Mouse (Mus musculus) lung, adult 2 months (tissue): ENCODE measurements at regions not wholly inside any gene's neighbourhood (a gene's known extent, or its start where the extent isn't known, plus 50 kb on each side); places are given as distances from the start of the nearest gene placed in this dataset.

Experiments
- CTCF ChIP-seq: fragments of 200-500 bp; IDR thresholded peaks from 2 replicates; pipeline ENCODE4 v1.5.1; 2011; ENCODE audit warnings: mild to moderate bottlenecking, low read length, control low read depth; ENCODE audit not compliant: insufficient read depth
- POLR2A ChIP-seq: fragments of 200-500 bp; IDR thresholded peaks from 2 replicates; pipeline ENCODE4 v1.6.1; 2011; ENCODE audit warnings: low read depth, mild to moderate bottlenecking, control low read depth, low read length, borderline replicate concordance; ENCODE audit errors: extremely low read depth

GRCm38 (mm10) chr8:35289018-35289417, 476.6 kb upstream of the Gm19410 start:
- TF ChIP-seq CTCF: no peak
- TF ChIP-seq POLR2A: no peak
